Comparison of ENCODE assay signal across 14 mouse cellular contexts in the genomic region with DNA sequence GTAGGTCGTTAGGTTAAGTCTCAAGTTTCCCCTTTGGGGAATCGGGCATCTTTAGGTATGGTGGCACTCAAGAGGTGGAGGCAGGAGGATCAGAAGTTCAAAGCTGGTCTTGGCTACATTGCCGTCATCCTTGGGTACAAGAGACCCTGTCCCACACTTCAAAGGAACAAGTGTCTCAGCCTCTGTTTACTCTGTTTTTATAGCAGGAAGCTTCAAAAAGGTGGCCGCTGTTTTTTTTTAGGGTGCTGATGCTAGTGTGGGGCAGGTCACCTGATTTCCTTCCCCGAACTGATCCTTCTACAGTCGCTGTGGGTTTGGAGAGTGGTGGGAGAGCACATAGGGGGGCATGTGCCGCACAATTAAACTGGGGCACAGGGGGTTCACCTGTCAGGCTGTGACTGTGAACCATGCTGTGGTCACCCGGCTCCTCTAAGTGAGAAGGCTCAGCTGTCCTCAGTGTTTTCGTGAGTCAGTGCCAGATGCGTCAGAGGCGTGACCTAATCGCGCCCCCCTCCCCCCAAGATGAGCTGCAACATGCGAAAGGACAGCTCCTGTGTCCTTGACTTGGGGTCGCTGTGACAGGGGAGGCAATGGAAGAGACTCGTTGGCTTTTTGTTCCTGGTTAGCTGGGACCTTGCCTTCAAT. TPM values are rescaled to one million over a fixed set of nuclear protein-coding genes. Genes with fewer than 3 reads are reported as not detected.
DNase-seq lines count a peak whose midpoint lies in the region; ATAC-seq and TF ChIP-seq lines count a peak whose summit lies in the region.
"Had no signal": no experiment of that assay in that cellular context is flagged by ENCODE, and none has a peak within 500 bp of the region (broad histone marks: within the 10 kb centered on the region; RNA-seq: fewer than 3 reads in every experiment).

No protein-coding gene starts in this region.

- DNase-seq in heart, adult 2 months: no peak
- DNase-seq in heart, embryonic 10.5 days (ENCODE audit: low spot score): no peak
- DNase-seq in adrenal gland, postnatal 36 days: peak; percentile 88 to 90
- DNase-seq in urinary bladder, postnatal 10 days (ENCODE audit: low spot score): no peak
- no peak for DNase-seq in yolk sac, embryonic 10.5 days (ENCODE audit: low spot score)
- DNase-seq: cerebellum, adult 9-11 months; heart, postnatal 36 days had no signal

- H3K4me1 ChIP-seq in heart, adult 2 months (ENCODE audit: control insufficient read depth, insufficient read depth, low read length): peaks cover 21% of the 10 kb centered on the region
- peaks cover 9% of the 10 kb centered on the region for H3K4me1 ChIP-seq in heart, embryonic 10.5 days
- no peaks in the 10 kb centered on the region for H3K4me1 ChIP-seq in forebrain, embryonic 15.5 days
- H3K4me1 ChIP-seq: limb, embryonic 13.5 days; midbrain, embryonic 12.5 days had no signal

- intact Hi-C loops in heart, adult 2 months (cut with DNase I): no loop called here

- H3K36me3 ChIP-seq in heart, adult 2 months (ENCODE audit: control insufficient read depth, insufficient read depth, low read length): no peaks in the 10 kb centered on the region; the same call in 1 of the 2 replicates
- no peaks in the 10 kb centered on the region for H3K36me3 ChIP-seq in heart, embryonic 10.5 days
- H3K36me3 ChIP-seq in C2C12 (ENCODE audit: control insufficient read depth, insufficient read depth) (no peaks in the 10 kb centered on the region), macrophage (ENCODE audit: inconsistent target) (peaks cover 18% of the 10 kb centered on the region; the same call in 1 of the 2 replicates)
- H3K36me3 ChIP-seq in forebrain, embryonic 15.5 days: no peaks in the 10 kb centered on the region
- H3K36me3 ChIP-seq: limb, embryonic 13.5 days; midbrain, embryonic 12.5 days had no signal

- no peak for TF ChIP-seq CTCF in heart, adult 2 months (IDR thresholded peaks at IDR 0.05)
- no peak for TF ChIP-seq CTCF in C2C12 (IDR thresholded peaks at IDR 0.05; ENCODE audit: control insufficient read depth, insufficient read depth, insufficient read length)

- TF ChIP-seq EP300 in heart, adult 2 months (IDR thresholded peaks at IDR 0.05; ENCODE audit: insufficient read depth, low read depth, low read length): no peak

- H3K79me2 ChIP-seq in heart, adult 2 months (replicated peaks; ENCODE audit: control insufficient read depth, insufficient read depth, low read length): no peaks in the 10 kb centered on the region
- H3K79me2 ChIP-seq in C2C12 (ENCODE audit: control insufficient read depth, insufficient read depth): no peaks in the 10 kb centered on the region
- peaks cover 100% of the 10 kb centered on the region for H3K79me2 ChIP-seq in macrophage (ENCODE audit: inconsistent target)

- no peak overlapping the region for H3K4me2 ChIP-seq in forebrain, embryonic 15.5 days (replicated peaks)
- H3K4me2 ChIP-seq: limb, embryonic 13.5 days; midbrain, embryonic 12.5 days had no signal

- 79% methylated on average over 16 of the region's 16 CpGs for WGBS in heart, adult 2 months
- 71% methylated on average over 16 of the region's 16 CpGs for WGBS in heart, embryonic 10.5 days
- WGBS in macrophage (ENCODE audit: missing documents): 25% methylated on average over 15 of the region's 16 CpGs
- WGBS in forebrain, embryonic 15.5 days: 87% methylated on average over 16 of the region's 16 CpGs

- TF ChIP-seq POLR2A in heart, adult 2 months (IDR thresholded peaks at IDR 0.05; ENCODE audit: insufficient read depth, low read depth, low read length): no peak

- H3K27me3 ChIP-seq in heart, adult 2 months (ENCODE audit: control insufficient read depth, insufficient read depth, low read length): no peaks in the 10 kb centered on the region
- no peaks in the 10 kb centered on the region for H3K27me3 ChIP-seq in heart, embryonic 10.5 days (ENCODE audit: insufficient read depth, poor library complexity, severe bottlenecking)
- no peaks in the 10 kb centered on the region for H3K27me3 ChIP-seq in C2C12 (ENCODE audit: control insufficient read depth, insufficient read depth, insufficient read length)
- no peaks in the 10 kb centered on the region for H3K27me3 ChIP-seq in forebrain, embryonic 15.5 days
- H3K27me3 ChIP-seq: limb, embryonic 13.5 days; midbrain, embryonic 12.5 days had no signal

- ATAC-seq in forebrain, embryonic 15.5 days (replicated peaks): no peak

- no peaks in the 10 kb centered on the region for H3K79me3 ChIP-seq in C2C12 (ENCODE audit: low read depth)

- no peak overlapping the region for H3ac ChIP-seq in C2C12 (ENCODE audit: control insufficient read depth, insufficient read length, low read depth)

- H3K9ac ChIP-seq in heart, adult 2 months (ENCODE audit: low read depth, low read length): no peak overlapping the region
- no peak overlapping the region for H3K9ac ChIP-seq in forebrain, embryonic 15.5 days (replicated peaks)
- H3K9ac ChIP-seq: limb, embryonic 13.5 days; midbrain, embryonic 12.5 days had no signal

- H3K4me3 ChIP-seq in heart, adult 2 months: no peak overlapping the region
- H3K4me3 ChIP-seq in heart, embryonic 10.5 days: no peak overlapping the region
- no peak overlapping the region for H3K4me3 ChIP-seq in C2C12 (ENCODE audit: insufficient read depth, poor library complexity, severe bottlenecking)
- no peak overlapping the region for H3K4me3 ChIP-seq in macrophage (ENCODE audit: inconsistent target)
- no peak overlapping the region for H3K4me3 ChIP-seq in forebrain, embryonic 15.5 days
- H3K4me3 ChIP-seq: limb, embryonic 13.5 days; midbrain, embryonic 12.5 days had no signal

- H3K9me3 ChIP-seq in heart, embryonic 10.5 days: no peaks in the 10 kb centered on the region
- H3K9me3 ChIP-seq in forebrain, embryonic 15.5 days: no peaks in the 10 kb centered on the region
- H3K9me3 ChIP-seq: limb, embryonic 13.5 days; midbrain, embryonic 12.5 days had no signal

- H3K27ac ChIP-seq in heart, adult 2 months: peak overlapping the region; percentile 70
- H3K27ac ChIP-seq in heart, embryonic 10.5 days: no peak overlapping the region
- peak overlapping the region; percentile 76 for H3K27ac ChIP-seq in macrophage
- H3K27ac ChIP-seq in forebrain, embryonic 15.5 days (replicated peaks): no peak overlapping the region
- H3K27ac ChIP-seq: limb, embryonic 13.5 days; midbrain, embryonic 12.5 days had no signal

RNA-seq across cellular contexts. Expression of a gene that starts 16.6 kb away (rescaled TPM):
- 10 to 100 TPM; 10.4 to 13.6 TPM for total RNA-seq in heart, adult 2 months (2021)
- polyA plus RNA-seq in heart, adult 2 months (2012; rRNA removed): 12.5 and 12.9 TPM in 2 replicates
- polyA plus RNA-seq in heart, embryonic 10.5 days (2016; fragmentation: Nextera tagmentation; extraction: Ambion mirVana): 12.5 TPM in 2 replicates
- polyA plus RNA-seq in C2C12 (2012; fragmentation: generic; extraction: Trizol) (45.9 TPM), macrophage (2018) (37.2 to 60.7 TPM (median 44.6 TPM) in 3 replicates)
- total RNA-seq in adrenal gland, postnatal 36 days (2021): 10 to 100 TPM; 17.8 to 21.9 TPM
- 100 to 1,000 TPM; 124 to 877 (median 414) TPM for total RNA-seq in macrophage (2018; cell fraction: chromatin; rRNA removed)
- 100 to 1,000 TPM in 6 of 26 experiments, 10 to 100 TPM in 20; 31.3 to 188 (median 58.0) TPM for total RNA-seq in macrophage (2018; cell fraction: cytosol; rRNA removed)
- 100 to 1,000 TPM in 23 of 26 experiments, 10 to 100 TPM in 3; 76.4 to 499 (median 338) TPM for total RNA-seq in macrophage (2018; cell fraction: nucleus; rRNA removed)
- polyA plus RNA-seq in forebrain, embryonic 15.5 days (2015; fragmentation: Nextera tagmentation; extraction: Ambion mirVana): 1.3 and 1.5 TPM in 2 replicates

RNA-seq across cellular contexts. Expression of a gene that starts 31.1 kb away (rescaled TPM):
- 1 to 10 TPM; 8.3 to 8.6 TPM for total RNA-seq in heart, adult 2 months (2021)
- 11.2 and 12.0 TPM in 2 replicates for polyA plus RNA-seq in heart, adult 2 months (2012; rRNA removed)
- 32.3 and 34.2 TPM in 2 replicates for polyA plus RNA-seq in heart, embryonic 10.5 days (2016; fragmentation: Nextera tagmentation; extraction: Ambion mirVana)
- 13.6 TPM for polyA plus RNA-seq in C2C12 (2012; fragmentation: generic; extraction: Trizol)
- 10 to 100 TPM; 27.1 to 32.8 TPM for total RNA-seq in adrenal gland, postnatal 36 days (2021)
- 10 to 100 TPM in 4 of 26 experiments, 1 to 10 TPM in 22; 2.6 to 11.8 (median 7.7) TPM for total RNA-seq in macrophage (2018; cell fraction: chromatin; rRNA removed)
- 10 to 100 TPM in 23 of 26 experiments, 1 to 10 TPM in 3; 7.6 to 18.9 (median 14.0) TPM for total RNA-seq in macrophage (2018; cell fraction: cytosol; rRNA removed)
- total RNA-seq in macrophage (2018; cell fraction: nucleus; rRNA removed): 10 to 100 TPM in 17 of 26 experiments, 1 to 10 TPM in 9; 4.2 to 18.9 (median 11.0) TPM
- polyA plus RNA-seq in macrophage (2018): 9.9 to 17.1 TPM (median 13.7 TPM) in 3 replicates
- polyA plus RNA-seq in forebrain, embryonic 15.5 days (2015; fragmentation: Nextera tagmentation; extraction: Ambion mirVana): 79.6 and 83.6 TPM in 2 replicates

RNA-seq across cellular contexts. Expression of a gene that starts 42.0 kb away (rescaled TPM):
- 10 to 100 TPM; 66.7 to 71.9 TPM for total RNA-seq in heart, adult 2 months (2021)
- 17.3 and 36.1 TPM in 2 replicates for polyA plus RNA-seq in heart, adult 2 months (2012; rRNA removed)
- 0.70 and 0.84 TPM in 2 replicates for polyA plus RNA-seq in heart, embryonic 10.5 days (2016; fragmentation: Nextera tagmentation; extraction: Ambion mirVana)
- polyA plus RNA-seq in C2C12 (2012; fragmentation: generic; extraction: Trizol): 41.0 TPM
- 10 to 100 TPM; 58.0 to 60.5 TPM for total RNA-seq in adrenal gland, postnatal 36 days (2021)
- 100 to 1,000 TPM in 25 of 26 experiments, 10 to 100 TPM in 1; 60.7 to 404 (median 167) TPM for total RNA-seq in macrophage (2018; cell fraction: chromatin; rRNA removed)
- 10 to 100 TPM; 34.1 to 79.6 (median 45.1) TPM for total RNA-seq in macrophage (2018; cell fraction: cytosol; rRNA removed)
- total RNA-seq in macrophage (2018; cell fraction: nucleus; rRNA removed): 100 to 1,000 TPM in 14 of 26 experiments, 10 to 100 TPM in 12; 68.7 to 260 (median 106) TPM
- polyA plus RNA-seq in macrophage (2018): 31.1 to 76.3 TPM (median 53.5 TPM) in 3 replicates
- 0.78 and 1.3 TPM in 2 replicates for polyA plus RNA-seq in forebrain, embryonic 15.5 days (2015; fragmentation: Nextera tagmentation; extraction: Ambion mirVana)

RNA-seq across cellular contexts. Expression of a gene that starts 50.3 kb away (rescaled TPM):
- total RNA-seq in heart, adult 2 months (2021): 10 to 100 TPM; 60.4 to 70.2 TPM
- 128 and 199 TPM in 2 replicates for polyA plus RNA-seq in heart, adult 2 months (2012; rRNA removed)
- 170 and 197 TPM in 2 replicates for polyA plus RNA-seq in heart, embryonic 10.5 days (2016; fragmentation: Nextera tagmentation; extraction: Ambion mirVana)
- 200 TPM for polyA plus RNA-seq in C2C12 (2012; fragmentation: generic; extraction: Trizol)
- 100 to 1,000 TPM; 164 to 225 TPM for total RNA-seq in adrenal gland, postnatal 36 days (2021)
- 10 to 100 TPM; 15.4 to 54.4 (median 26.9) TPM for total RNA-seq in macrophage (2018; cell fraction: chromatin; rRNA removed)
- 100 to 1,000 TPM; 145 to 203 (median 173) TPM for total RNA-seq in macrophage (2018; cell fraction: cytosol; rRNA removed)
- total RNA-seq in macrophage (2018; cell fraction: nucleus; rRNA removed): 10 to 100 TPM; 32.5 to 92.7 (median 63.3) TPM
- polyA plus RNA-seq in macrophage (2018): 119 to 193 TPM (median 182 TPM) in 3 replicates
- 239 and 240 TPM in 2 replicates for polyA plus RNA-seq in forebrain, embryonic 15.5 days (2015; fragmentation: Nextera tagmentation; extraction: Ambion mirVana)

RNA-seq across cellular contexts. Expression of a gene that starts 54.4 kb away (rescaled TPM):
- not detected for total RNA-seq in heart, adult 2 months (2021)
- polyA plus RNA-seq in heart, adult 2 months (2012; rRNA removed): not detected in 2 replicates
- polyA plus RNA-seq in heart, embryonic 10.5 days (2016; fragmentation: Nextera tagmentation; extraction: Ambion mirVana): 0.16 and 0.38 TPM in 2 replicates
- polyA plus RNA-seq in C2C12 (2012; fragmentation: generic; extraction: Trizol) (0.07 TPM), macrophage (2018) (not detected in 3 replicates)
- under 1 TPM in 1 of 2 experiments, not detected in 1; 0.40 TPM for total RNA-seq in adrenal gland, postnatal 36 days (2021)
- not detected for total RNA-seq in macrophage (2018; cell fraction: chromatin; rRNA removed)
- not detected for total RNA-seq in macrophage (2018; cell fraction: cytosol; rRNA removed)
- under 1 TPM in 1 of 26 experiments, not detected in 25; 0.77 TPM for total RNA-seq in macrophage (2018; cell fraction: nucleus; rRNA removed)
- 0.22 TPM in 1 of 2 replicates, not detected in the other for polyA plus RNA-seq in forebrain, embryonic 15.5 days (2015; fragmentation: Nextera tagmentation; extraction: Ambion mirVana)
- total RNA-seq: gastrocnemius, adult 18-20 months; heart, postnatal 36 days had no signal
- polyA plus RNA-seq: large intestine, adult 2 months; limb, embryonic 13.5 days; midbrain, embryonic 12.5 days had no signal

Comparison
In these comparisons a context has a peak if more than half of its experiments do, and no peak if none do; other contexts are left out.
1. H3K27ac ChIP-seq: peak in heart, adult 2 months (single experiment) and macrophage (single experiment); none in heart, embryonic 10.5 days (single experiment) and forebrain, embryonic 15.5 days (single experiment).
2. DNase-seq: peak in adrenal gland, postnatal 36 days (2 of 2); none in heart, adult 2 months (0 of 2), heart, embryonic 10.5 days (single experiment), urinary bladder, postnatal 10 days (single experiment) and yolk sac, embryonic 10.5 days (single experiment).